Mouse (Mus musculus) erythroblast, embryonic 14.5 days (primary cell): Measurements from ENCODE around the gene Il2rg. TPM values are rescaled to one million over a fixed set of nuclear protein-coding genes. Genes with fewer than 3 reads are reported as not detected.
A peak's percentile ranks its signal among the peaks of the same experiment; 100 is the strongest.

ENCODE experiments used
- H3K27me3 ChIP-seq: 2 replicates; pipeline ENCODE4 v1.6.1; 2012; ENCODE audit warnings: inconsistent platforms; ENCODE audit not compliant: control insufficient read depth
- H3K36me3 ChIP-seq: 2 replicates; pipeline ENCODE4 v1.6.1; 2012; ENCODE audit warnings: mild to moderate bottlenecking, inconsistent platforms; ENCODE audit not compliant: control insufficient read depth
- H3K4me1 ChIP-seq: 2 replicates; pipeline ENCODE4 v1.6.1; 2012; ENCODE audit warnings: inconsistent platforms; ENCODE audit not compliant: control insufficient read depth
- H3K4me3 ChIP-seq: replicated peaks from 2 replicates; pipeline ENCODE3; 2012; ENCODE audit warnings: moderate library complexity, mild to moderate bottlenecking, inconsistent platforms
- H3K9me3 ChIP-seq: 2 replicates; pipeline ENCODE4 v1.6.1; 2012; ENCODE audit warnings: low read length, inconsistent platforms, mixed read lengths; ENCODE audit not compliant: control insufficient read depth
- GATA1 ChIP-seq: IDR thresholded peaks from 2 replicates; pipeline ENCODE4 v1.6.1; 2012; ENCODE audit warnings: low read length, inconsistent platforms, mixed read lengths
- TAL1 ChIP-seq: IDR thresholded peaks from 3 replicates; pipeline ENCODE4 v1.6.1; 2012; ENCODE audit warnings: low read length, inconsistent platforms, mixed read lengths
- polyA plus RNA-seq: library from polyadenylated mRNA; stranded (reverse); fragments of >175 nt; gene quantifications from 2 replicates; pipeline ENCODE4 v1.2.3, GENCODE M21; 2012

Il2rg gene
- 0.19 and 0.46 TPM in 2 replicates for polyA plus RNA-seq

- Histone ChIP-seq H3K4me3 (peak within 1 kb of the TSS; percentile 9), H3K27me3 (peaks cover 9% of the 10 kb centered on the region), H3K9me3 (no peaks in the 10 kb centered on the region), H3K36me3 (no peaks in the 10 kb centered on the region), H3K4me1 (peaks cover 14% of the 10 kb centered on the region)
- no peak for TF ChIP-seq GATA1
- no peak for TF ChIP-seq TAL1
These were observed at the start of gene Il2rg for GRCm38 (mm10) chrX:101268025-101268754. TSS of gene Il2rg (minus strand) at chrX:101268255.

- no peaks in the 10 kb centered on the region for H3K9me3 ChIP-seq
- no peak overlapping the region for H3K4me3 ChIP-seq
- no peaks in the 10 kb centered on the region for H3K36me3 ChIP-seq
- H3K4me1 ChIP-seq = no peaks in the 10 kb centered on the region
- H3K27me3 ChIP-seq = peaks cover 53% of the 10 kb centered on the region
- TF ChIP-seq GATA1 (no peak), TAL1 (no peak)
These were observed 45.7 kb upstream of the Il2rg start for GRCm38 (mm10) chrX:101313625-101314359.

- Histone ChIP-seq H3K4me3 (no peak overlapping the region), H3K36me3 (no peaks in the 10 kb centered on the region), H3K9me3 (no peaks in the 10 kb centered on the region), H3K27me3 (peaks cover 57% of the 10 kb centered on the region), H3K4me1 (no peaks in the 10 kb centered on the region)
- no peak for TF ChIP-seq TAL1
- no peak for TF ChIP-seq GATA1
These were observed 41.2 kb upstream of the Il2rg start for GRCm38 (mm10) chrX:101309299-101309698.

GRCm38 (mm10) chrX:101304646-101305045 lies 36.6 kb upstream of the Il2rg start:
- no peak overlapping the region for H3K4me3 ChIP-seq
- H3K36me3 ChIP-seq = no peaks in the 10 kb centered on the region
- no peaks in the 10 kb centered on the region for H3K9me3 ChIP-seq
- H3K4me1 ChIP-seq = no peaks in the 10 kb centered on the region
- no peak for TF ChIP-seq GATA1
- TF ChIP-seq TAL1 = no peak
- peaks cover 68% of the 10 kb centered on the region for H3K27me3 ChIP-seq

GRCm38 (mm10) chrX:101301654-101302053 lies 33.6 kb upstream of the Il2rg start:
- H3K36me3 ChIP-seq = peaks cover 20% of the 10 kb centered on the region
- H3K4me1 ChIP-seq = peaks cover 13% of the 10 kb centered on the region
- H3K27me3 ChIP-seq = peaks cover 62% of the 10 kb centered on the region
- TF ChIP-seq GATA1 (no peak), TAL1 (no peak)
- no peak overlapping the region for H3K4me3 ChIP-seq
- H3K9me3 ChIP-seq = no peaks in the 10 kb centered on the region

GRCm38 (mm10) chrX:101300427-101301030 lies 32.5 kb upstream of the Il2rg start:
- H3K9me3 ChIP-seq = no peaks in the 10 kb centered on the region
- peaks cover 54% of the 10 kb centered on the region for H3K27me3 ChIP-seq
- no peak overlapping the region for H3K4me3 ChIP-seq
- peaks cover 13% of the 10 kb centered on the region for H3K4me1 ChIP-seq
- TF ChIP-seq TAL1 = no peak
- TF ChIP-seq GATA1 = no peak
- H3K36me3 ChIP-seq = peaks cover 32% of the 10 kb centered on the region

- Histone ChIP-seq H3K4me3 (no peak overlapping the region), H3K27me3 (peaks cover 49% of the 10 kb centered on the region), H3K36me3 (peaks cover 39% of the 10 kb centered on the region), H3K4me1 (peaks cover 13% of the 10 kb centered on the region), H3K9me3 (no peaks in the 10 kb centered on the region)
- no peak for TF ChIP-seq TAL1
- no peak for TF ChIP-seq GATA1
These were observed 31.7 kb upstream of the Il2rg start for GRCm38 (mm10) chrX:101299473-101300426.

GRCm38 (mm10) chrX:101299055-101299454 lies 31.0 kb upstream of the Il2rg start, which contains the start of gene Nlgn3:
TSS of gene Nlgn3 (plus strand) at chrX:101299168.
- TF ChIP-seq GATA1 = no peak
- no peak for TF ChIP-seq TAL1
- peaks cover 46% of the 10 kb centered on the region for H3K27me3 ChIP-seq
- peaks cover 13% of the 10 kb centered on the region for H3K4me1 ChIP-seq
- peaks cover 46% of the 10 kb centered on the region for H3K36me3 ChIP-seq
- no peak within 1 kb of the TSS for H3K4me3 ChIP-seq
- H3K9me3 ChIP-seq = no peaks in the 10 kb centered on the region
